Mouse (Mus musculus) cerebellum, postnatal 4 days (tissue): Measurements from ENCODE around the gene Rnf220.

Experiments used
- DNase-seq, 2 experiments: peaks; one replicate each; pipeline ENCODE4 v3.0.0; 2022; ENCODE audit warnings: low spot score in 2 of 2, mixed read lengths in 1 of 2

Rnf220 gene

GRCm38 (mm10) chr4:117342751-117343150 is 154.1 kb downstream of the Rnf220 start:
- DNase-seq = peak in 1 of 2 experiments; percentile 14

DNA sequence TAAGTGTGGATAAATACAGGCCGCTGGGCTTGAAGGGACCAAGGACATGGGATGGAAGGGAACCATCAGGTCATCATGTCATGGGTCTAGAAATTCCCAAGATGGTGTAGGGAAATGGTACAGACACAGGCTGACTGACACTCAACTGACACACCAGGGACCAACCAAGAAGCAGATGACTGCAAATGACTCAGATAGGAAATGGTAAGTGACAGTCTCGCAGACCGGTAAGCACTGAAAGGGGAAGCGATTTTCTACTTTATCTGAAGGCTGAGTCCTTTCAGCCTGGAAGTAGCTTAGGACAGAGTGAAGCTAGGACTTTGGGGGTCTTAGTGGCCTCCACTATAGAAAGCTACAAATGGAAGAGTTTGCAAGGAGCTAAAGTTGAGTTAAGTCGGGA is 155.6 kb downstream of the Rnf220 start:
- no peak for DNase-seq

DNA sequence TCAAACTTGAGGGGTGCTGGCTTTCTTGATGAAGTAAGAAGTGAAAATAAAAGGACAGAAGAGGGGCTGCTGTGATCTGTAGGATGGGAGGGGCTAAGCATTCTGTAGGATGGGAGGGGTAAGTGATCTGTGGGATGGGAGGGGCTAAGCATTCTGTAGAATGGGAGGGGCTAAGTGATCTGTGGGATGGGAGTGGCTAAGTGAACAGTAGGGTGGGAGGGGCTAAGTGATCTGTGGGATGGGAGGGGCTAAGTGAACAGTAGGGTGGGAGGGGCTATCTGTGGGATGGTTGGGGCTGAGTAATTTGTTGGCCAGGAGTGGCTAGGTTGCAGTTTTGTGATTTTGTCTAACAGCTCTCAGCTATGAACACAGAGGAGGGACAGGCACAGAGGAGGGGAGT is 157.1 kb downstream of the Rnf220 start:
- no peak for DNase-seq

- no peak for DNase-seq
Observed at GRCm38 (mm10) chr4:117330836-117331475, 165.9 kb downstream of the Rnf220 start.

- DNase-seq = no peak
Observed at GRCm38 (mm10) chr4:117330132-117330531, 166.7 kb downstream of the Rnf220 start.

DNA sequence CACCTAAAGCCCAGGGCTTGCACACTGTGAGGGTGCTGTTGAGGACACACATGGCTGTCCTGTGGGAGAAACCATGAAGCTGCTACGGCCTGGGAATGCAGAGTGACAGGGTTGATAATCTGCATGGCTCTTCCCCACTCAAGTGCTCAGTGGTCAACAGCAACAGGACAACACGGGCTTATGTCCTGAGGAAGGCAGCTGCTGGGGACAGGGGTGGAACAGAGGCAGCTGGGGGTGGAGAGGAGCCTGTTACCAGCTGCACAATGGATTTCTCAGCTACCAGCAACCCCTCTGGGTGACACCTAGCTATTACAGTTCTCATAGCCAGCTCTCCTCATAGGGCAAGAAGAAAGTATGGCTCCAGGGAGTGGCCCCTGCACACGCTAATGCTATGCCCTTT is 169.9 kb downstream of the Rnf220 start:
- DNase-seq = no peak

DNA sequence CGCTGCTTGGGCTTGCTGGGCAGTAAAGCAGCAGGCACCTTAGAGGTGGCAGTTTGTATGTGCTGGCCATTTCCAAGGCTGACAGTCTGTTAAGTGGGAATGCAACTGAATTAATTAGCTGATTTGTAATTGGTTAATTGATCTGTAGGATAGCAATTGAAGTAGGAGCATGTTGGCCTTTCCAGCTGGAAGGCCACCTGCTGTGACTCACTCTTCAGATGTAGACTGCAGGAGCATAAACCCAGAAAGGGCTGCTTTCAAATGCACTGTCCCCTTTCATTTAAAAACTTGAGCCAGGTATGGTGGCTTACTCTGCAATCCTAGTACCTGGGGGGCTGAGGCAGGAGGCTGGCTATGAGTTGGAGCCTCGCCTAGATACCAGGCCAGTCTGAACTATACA is 171.8 kb downstream of the Rnf220 start:
- DNase-seq = no peak

- peak; percentile 58 to 63 for DNase-seq
Observed at GRCm38 (mm10) chr4:117323515-117324344, 173.1 kb downstream of the Rnf220 start.

DNA sequence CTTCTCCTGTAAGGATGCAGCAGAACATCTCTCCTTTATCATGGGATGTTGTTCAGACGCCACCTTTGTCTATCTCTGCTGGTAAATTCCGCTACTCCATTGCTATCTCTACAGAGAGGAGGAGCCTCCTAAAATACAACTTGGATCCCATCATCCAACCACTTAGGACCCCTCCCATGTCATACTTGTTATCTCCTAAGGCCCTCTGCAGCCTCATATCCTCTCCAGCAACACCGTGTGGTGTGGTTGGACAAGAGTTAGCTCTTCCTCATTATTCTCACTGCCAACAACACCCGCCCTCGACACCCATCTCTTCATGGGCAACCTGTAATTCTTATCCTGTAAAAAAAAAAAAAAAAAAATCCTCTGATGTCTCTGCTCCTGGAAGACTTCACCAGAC is 175.8 kb downstream of the Rnf220 start:
- no peak for DNase-seq

- no peak for DNase-seq
Observed at GRCm38 (mm10) chr4:117318508-117318907, 178.3 kb downstream of the Rnf220 start.

GRCm38 (mm10) chr4:117317701-117318190 is 179.1 kb downstream of the Rnf220 start:
- DNase-seq = no peak

GRCm38 (mm10) chr4:117316800-117317199 is 180.1 kb downstream of the Rnf220 start:
- no peak for DNase-seq

- no peak for DNase-seq
Observed at GRCm38 (mm10) chr4:117314849-117315500, 181.9 kb downstream of the Rnf220 start.

DNA sequence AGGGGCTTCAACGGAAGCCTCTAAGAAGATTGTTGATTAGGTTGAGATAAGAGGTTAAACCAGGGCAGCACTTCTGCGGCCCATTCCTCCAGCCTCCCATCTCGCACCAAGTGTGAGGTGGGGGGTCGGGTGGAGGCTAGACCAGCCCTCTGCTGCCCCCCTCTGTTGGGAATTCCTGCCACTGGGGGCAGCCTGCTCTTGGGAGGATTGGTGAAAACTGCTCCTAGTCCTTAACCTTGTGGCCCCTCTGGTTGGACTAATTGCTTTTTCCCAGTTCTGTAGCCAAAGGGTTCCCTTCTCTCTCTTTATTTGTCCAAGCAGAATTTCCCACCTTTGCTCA is 183.8 kb downstream of the Rnf220 start:
- DNase-seq = no peak

GRCm38 (mm10) chr4:117312416-117313084 is 184.3 kb downstream of the Rnf220 start:
- DNase-seq = no peak

GRCm38 (mm10) chr4:117311891-117312290 is 185.0 kb downstream of the Rnf220 start:
- DNase-seq = no peak

DNA sequence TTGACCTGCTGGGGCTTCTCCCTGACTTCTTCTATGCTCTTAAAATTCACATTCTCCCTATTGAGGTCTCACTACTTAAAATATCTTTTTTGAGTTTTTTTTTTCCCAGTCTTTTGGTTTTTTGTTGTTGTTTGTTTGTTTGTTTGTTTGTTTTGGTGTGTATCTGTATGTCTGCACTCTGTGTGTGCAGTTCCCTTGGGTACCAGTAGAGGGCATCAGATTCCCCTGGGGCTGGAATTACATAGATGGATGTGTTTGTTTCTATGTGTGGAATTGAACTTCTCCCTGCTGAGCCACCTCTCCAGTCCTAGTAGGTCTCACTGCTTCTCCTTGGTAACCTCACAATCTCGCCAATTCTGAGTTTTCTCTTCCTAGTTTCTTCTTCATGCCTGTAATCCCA is 187.4 kb downstream of the Rnf220 start:
- DNase-seq = no peak

DNA sequence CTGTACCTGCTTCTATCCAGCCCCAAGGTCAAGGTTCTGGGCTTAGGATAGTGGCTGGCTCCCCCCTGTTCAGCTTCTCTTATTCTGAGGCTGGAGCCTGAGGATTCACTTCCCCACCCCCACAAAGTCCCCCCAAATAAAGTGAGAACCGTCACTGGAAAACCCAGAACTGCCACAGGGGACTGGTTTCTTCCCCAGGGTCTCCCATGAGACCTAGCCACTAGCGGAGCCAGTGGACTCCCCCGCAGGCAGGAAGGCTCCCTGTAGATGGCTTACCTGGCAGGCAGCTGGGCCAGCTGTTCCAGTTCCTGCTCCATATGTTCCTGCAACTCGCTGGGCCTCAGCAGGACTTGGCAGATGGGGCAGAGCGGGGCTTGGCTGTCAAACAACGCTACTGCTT is 189.6 kb downstream of the Rnf220 start:
- DNase-seq = no peak

- no peak for DNase-seq
Observed at GRCm38 (mm10) chr4:117305461-117305860, 191.4 kb downstream of the Rnf220 start.

DNA sequence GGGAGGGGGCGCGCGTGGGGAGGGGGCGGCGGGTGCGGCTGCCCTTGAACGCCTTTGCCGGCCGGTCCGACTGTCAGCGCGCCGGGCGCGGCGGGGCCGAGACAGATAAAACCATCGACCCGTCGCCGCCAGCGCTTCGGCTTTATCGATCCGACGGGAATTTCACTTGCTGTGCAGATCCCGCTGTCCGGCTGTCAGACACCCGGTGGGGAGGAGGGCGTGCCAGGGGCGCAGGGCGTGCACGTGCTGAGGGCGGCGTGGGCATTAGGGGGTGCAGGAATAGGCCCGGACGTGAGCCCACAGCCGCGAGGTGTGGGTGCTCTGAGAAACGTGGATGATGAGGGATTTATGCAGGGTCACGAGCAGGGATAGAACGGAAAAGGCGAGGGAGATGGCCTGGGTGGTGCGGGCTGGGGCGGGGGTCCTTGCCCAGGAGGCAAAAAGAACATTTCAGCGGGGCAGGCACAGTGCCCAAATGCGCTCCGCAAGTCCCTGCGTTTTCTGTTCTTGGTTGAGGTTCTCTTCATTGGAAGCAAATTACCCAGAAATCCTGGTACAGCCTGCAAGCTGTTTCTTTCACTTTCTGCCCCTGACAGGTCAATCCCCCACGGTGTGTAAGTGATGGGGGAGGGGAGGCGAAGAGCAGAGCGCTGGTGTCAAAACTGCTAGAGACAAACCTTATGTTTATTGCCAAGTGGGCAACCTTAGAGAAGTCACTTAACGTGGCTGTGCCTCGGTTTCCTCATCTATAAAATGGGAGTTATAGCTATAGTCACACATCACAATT is 192.4 kb downstream of the Rnf220 start:
- no peak for DNase-seq

GRCm38 (mm10) chr4:117303581-117304238 is 193.1 kb downstream of the Rnf220 start:
- no peak for DNase-seq
